Mouse (Mus musculus) spleen, adult 2 months (tissue): ENCODE measurements around the gene 4933405L10Rik.

Experiments used
- CTCF ChIP-seq: fragments of 200-500 bp; IDR thresholded peaks from 2 replicates; pipeline ENCODE4 v1.5.1; 2011; ENCODE audit warnings: mild to moderate bottlenecking, inconsistent platforms; ENCODE audit not compliant: insufficient read depth, insufficient read length, insufficient replicate concordance; ENCODE audit errors: extremely low read depth
- POLR2A ChIP-seq: fragments of 200-500 bp; IDR thresholded peaks from 2 replicates; pipeline ENCODE4 v1.6.1; 2011; ENCODE audit warnings: low read depth, low read length, inconsistent platforms

DNA sequence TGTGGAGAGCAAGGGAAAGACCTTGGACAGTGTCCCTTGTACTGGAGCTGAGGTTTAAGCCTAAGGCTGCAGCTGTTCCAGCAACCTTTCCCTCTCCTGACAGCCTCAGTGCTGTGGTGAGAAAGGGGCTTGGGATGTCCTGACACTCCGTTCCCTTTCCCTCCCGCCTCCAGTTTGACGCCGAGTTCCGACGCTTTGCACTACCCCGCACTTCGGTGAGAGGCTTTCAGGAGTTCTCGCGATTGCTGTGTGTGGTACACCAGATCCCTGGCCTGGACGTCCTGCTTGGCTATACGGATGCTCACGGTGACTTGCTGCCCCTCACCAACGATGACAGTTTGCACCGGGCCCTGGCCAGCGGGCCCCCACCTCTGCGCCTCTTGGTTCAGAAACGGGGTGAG is 5.5 kb upstream of the 4933405L10Rik start:
- TF ChIP-seq POLR2A = no peak
- no peak for TF ChIP-seq CTCF
